Mouse (Mus musculus) myocyte (in vitro differentiated cells): ENCODE results near the gene Rnh1.

ENCODE experiments used
- E2F4 ChIP-seq: IDR thresholded peaks from one replicate; pipeline ENCODE4 v1.6.1; 2011; ENCODE audit warnings: mild to moderate bottlenecking, control low read depth, moderate library complexity; ENCODE audit not compliant: insufficient read depth
- MYOD1 ChIP-seq, 3 experiments: IDR thresholded peaks; one replicate each; pipeline ENCODE4 v1.6.1; 2011; ENCODE audit warnings: control low read depth in 2 of 3, low read depth in 2 of 3, mild to moderate bottlenecking in 2 of 3, moderate library complexity in 1 of 3; ENCODE audit not compliant: insufficient read length in 2 of 3, control insufficient read depth in 1 of 3
- POLR2A ChIP-seq: IDR thresholded peaks from one replicate; pipeline ENCODE4 v1.6.1; 2011; ENCODE audit warnings: low read depth, mild to moderate bottlenecking, control low read depth, moderate library complexity; ENCODE audit not compliant: insufficient read length
- REST ChIP-seq: IDR thresholded peaks from one replicate; pipeline ENCODE4 v1.6.1; 2011; ENCODE audit warnings: mild to moderate bottlenecking, control low read depth, moderate library complexity; ENCODE audit not compliant: insufficient read depth, insufficient read length
- USF1 ChIP-seq: IDR thresholded peaks from one replicate; pipeline ENCODE4 v1.6.1; 2011; ENCODE audit warnings: low read depth, mild to moderate bottlenecking, control low read depth, moderate library complexity

DNA sequence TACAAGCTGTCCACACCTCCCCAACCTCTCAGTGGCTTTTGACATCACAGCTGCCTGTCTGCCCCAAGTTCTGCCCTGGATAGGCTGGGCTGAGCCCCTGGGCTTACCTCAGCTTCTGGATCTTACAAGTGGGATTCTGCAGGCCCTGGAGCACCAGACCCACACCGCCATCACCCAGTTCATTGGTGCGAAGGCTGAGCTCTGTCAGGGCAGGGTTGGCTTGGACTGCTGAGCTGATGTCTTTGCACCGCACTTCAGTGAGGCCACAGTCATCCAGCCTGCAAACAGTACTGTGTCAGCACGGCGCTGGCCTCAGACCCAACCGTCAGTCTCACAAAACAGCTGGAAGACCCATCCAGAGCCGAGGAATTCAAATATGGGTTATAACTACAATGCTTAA, 8.3 kb downstream of the Rnh1 start:
- TF ChIP-seq POLR2A, result no peak
- TF ChIP-seq E2F4, result no peak
- no peak for TF ChIP-seq REST
- no peak for TF ChIP-seq USF1
- no peak for TF ChIP-seq MYOD1 (IDR thresholded peaks at IDR 0.05; ENCODE audit: control insufficient read depth in 1 of 3, insufficient read length in 2 of 3, low read depth in 2 of 3)
